In the genomic region with DNA sequence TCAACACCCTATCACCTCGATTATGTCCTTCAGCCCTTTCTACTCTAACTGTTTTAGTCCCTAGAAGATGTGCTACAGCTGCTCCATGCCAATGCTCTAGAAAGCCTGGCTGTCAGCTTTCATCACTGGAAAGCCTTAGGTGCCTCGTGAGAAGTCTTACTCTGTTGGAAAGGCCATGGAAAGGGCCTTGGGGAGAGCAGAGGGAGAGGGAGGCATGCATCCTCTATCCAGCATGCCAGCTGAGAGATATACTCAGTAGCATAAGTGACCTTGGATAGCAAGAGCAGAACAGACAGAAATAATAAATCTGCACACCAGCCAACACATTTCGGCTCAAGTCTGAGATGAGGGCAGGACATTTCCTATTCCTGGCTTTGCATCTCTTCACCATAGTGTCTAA, we compare ENCODE assay signal across 22 mouse cellular contexts.
DNase-seq lines count a peak whose midpoint lies in the region; ATAC-seq and TF ChIP-seq lines count a peak whose summit lies in the region.
"Had no signal": no experiment of that assay in that cellular context is flagged by ENCODE, and none has a peak within 500 bp of the region (broad histone marks: within the 10 kb centered on the region; RNA-seq: fewer than 3 reads in every experiment).

No protein-coding gene starts in this region.

- no peak for TF ChIP-seq CTCF in lung, postnatal 0 days (IDR thresholded peaks at IDR 0.05)

- H3K9me3 ChIP-seq in lung, embryonic 15.5 days: no peaks in the 10 kb centered on the region
- H3K9me3 ChIP-seq in lung, postnatal 0 days (ENCODE audit: low read length): no peaks in the 10 kb centered on the region
- no peaks in the 10 kb centered on the region for H3K9me3 ChIP-seq in intestine, embryonic 15.5 days
- H3K9me3 ChIP-seq: embryonic facial prominence, embryonic 15.5 days; forebrain, embryonic 10.5 days; G1E; heart, embryonic 13.5 days; hindbrain, embryonic 12.5 days had no signal

- H3K4me2 ChIP-seq in lung, embryonic 15.5 days: no peak overlapping the region
- H3K4me2 ChIP-seq in lung, postnatal 0 days (replicated peaks; ENCODE audit: low read depth, low read length): no peak overlapping the region
- H3K4me2 ChIP-seq in intestine, embryonic 15.5 days (replicated peaks): no peak overlapping the region
- H3K4me2 ChIP-seq: embryonic facial prominence, embryonic 15.5 days; heart, embryonic 13.5 days; hindbrain, embryonic 12.5 days had no signal

- H3K27ac ChIP-seq in lung, embryonic 15.5 days: peak overlapping the region; percentile 29; the same call in 1 of the 2 replicates
- H3K27ac ChIP-seq in lung, postnatal 0 days (ENCODE audit: low read length): no peak overlapping the region
- no peak overlapping the region for H3K27ac ChIP-seq in intestine, embryonic 15.5 days
- H3K27ac ChIP-seq: embryonic facial prominence, embryonic 15.5 days; forebrain, embryonic 10.5 days; gastrocnemius, adult 2 months; heart, embryonic 13.5 days; hindbrain, embryonic 12.5 days had no signal

- H3K4me3 ChIP-seq in lung, embryonic 15.5 days: no peak overlapping the region
- H3K4me3 ChIP-seq in lung, postnatal 0 days (ENCODE audit: low read depth, low read length): no peak overlapping the region
- H3K4me3 ChIP-seq in intestine, embryonic 15.5 days (replicated peaks): no peak overlapping the region
- H3K4me3 ChIP-seq: embryonic facial prominence, embryonic 15.5 days; erythroblast, embryonic 14.5 days; forebrain, embryonic 10.5 days; gastrocnemius, adult 2 months; heart, embryonic 13.5 days; hindbrain, embryonic 12.5 days had no signal

- no peak for ATAC-seq in lung, embryonic 15.5 days (ENCODE audit: borderline replicate concordance, extremely low read depth, low FRiP score, low TSS enrichment)
- no peak for ATAC-seq in lung, postnatal 0 days
- no peak for ATAC-seq in intestine, embryonic 15.5 days
- ATAC-seq: CD4-positive, CD25-positive, alpha-beta regulatory T cell, adult 4 months; inflammation-experienced regulatory T-cells, adult 6 months had no signal

- H3K4me1 ChIP-seq in lung, embryonic 15.5 days: peaks cover 16% of the 10 kb centered on the region
- no peaks in the 10 kb centered on the region; the same call in 1 of the 2 replicates for H3K4me1 ChIP-seq in lung, postnatal 0 days (ENCODE audit: insufficient read depth, low read depth, low read length)
- no peaks in the 10 kb centered on the region for H3K4me1 ChIP-seq in intestine, embryonic 15.5 days (replicated peaks)
- H3K4me1 ChIP-seq: forebrain, embryonic 10.5 days had no signal

- no peaks in the 10 kb centered on the region for H3K36me3 ChIP-seq in lung, embryonic 15.5 days
- H3K36me3 ChIP-seq in lung, postnatal 0 days (ENCODE audit: insufficient read depth, low read length): no peaks in the 10 kb centered on the region
- no peaks in the 10 kb centered on the region for H3K36me3 ChIP-seq in intestine, embryonic 15.5 days
- H3K36me3 ChIP-seq: embryonic facial prominence, embryonic 15.5 days; forebrain, embryonic 10.5 days; heart, embryonic 13.5 days; hindbrain, embryonic 12.5 days had no signal

- peak; percentile 57 to 64 for DNase-seq in adrenal gland, adult (ENCODE audit: inconsistent age in 2 of 2, low spot score in 1 of 2)
- no peak for DNase-seq in adrenal gland, adult 18-20 months (ENCODE audit: low spot score in 2 of 2)
- DNase-seq in lung, postnatal 0 days (ENCODE audit: low spot score): no peak
- DNase-seq in retina, postnatal 1 day: peak; percentile 25
- no peak for DNase-seq in retina, embryonic 14.5 days (ENCODE audit: low spot score)
- DNase-seq: B cell, adult 2 months; cerebellum, adult 8-10 months; cerebellum, postnatal 14 days; embryo, embryonic 11 days; gastrocnemius, adult 2 months; gastrocnemius, postnatal 25 days; heart, postnatal 36 days had no signal

- H3K27me3 ChIP-seq in lung, embryonic 15.5 days: no peaks in the 10 kb centered on the region
- H3K27me3 ChIP-seq in lung, postnatal 0 days (replicated peaks; ENCODE audit: insufficient read depth, low read length): no peaks in the 10 kb centered on the region
- no peaks in the 10 kb centered on the region for H3K27me3 ChIP-seq in intestine, embryonic 15.5 days (replicated peaks)
- H3K27me3 ChIP-seq: embryonic facial prominence, embryonic 15.5 days; heart, embryonic 13.5 days had no signal

- 57% methylated on average over 3 of the region's 3 CpGs for WGBS in lung, embryonic 15.5 days
- WGBS in lung, postnatal 0 days: 66% methylated on average over 3 of the region's 3 CpGs
- 75% methylated on average over 3 of the region's 3 CpGs for WGBS in intestine, embryonic 15.5 days

- TF ChIP-seq EP300 in lung, postnatal 0 days (IDR thresholded peaks at IDR 0.05): no peak

- H3K9ac ChIP-seq in lung, embryonic 15.5 days: no peak overlapping the region
- H3K9ac ChIP-seq in lung, postnatal 0 days (replicated peaks; ENCODE audit: low read depth): no peak overlapping the region
- H3K9ac ChIP-seq in intestine, embryonic 15.5 days: no peak overlapping the region
- H3K9ac ChIP-seq: embryonic facial prominence, embryonic 15.5 days; heart, embryonic 13.5 days; hindbrain, embryonic 12.5 days had no signal

Comparison
In these comparisons a context has a peak if more than half of its experiments do, and no peak if none do; other contexts are left out.
1. DNase-seq: peak in adrenal gland, adult (2 of 2) and retina, postnatal 1 day (single experiment); none in adrenal gland, adult 18-20 months (0 of 2), lung, postnatal 0 days (single experiment) and retina, embryonic 14.5 days (single experiment).